Mouse (Mus musculus): Measurements from ENCODE around the gene Fam120c. TPM values are rescaled to one million over a fixed set of nuclear protein-coding genes. Genes with fewer than 3 reads are reported as not detected.
"Not testable (repeated sequence)": the region's sequence is repeated elsewhere in the genome, so short reads cannot be mapped to it uniquely, and the experiment has no call there.

Gene Fam120c
- polyA plus RNA-seq, 1 experiment from 2014 or later = 4.0 TPM

DNA sequence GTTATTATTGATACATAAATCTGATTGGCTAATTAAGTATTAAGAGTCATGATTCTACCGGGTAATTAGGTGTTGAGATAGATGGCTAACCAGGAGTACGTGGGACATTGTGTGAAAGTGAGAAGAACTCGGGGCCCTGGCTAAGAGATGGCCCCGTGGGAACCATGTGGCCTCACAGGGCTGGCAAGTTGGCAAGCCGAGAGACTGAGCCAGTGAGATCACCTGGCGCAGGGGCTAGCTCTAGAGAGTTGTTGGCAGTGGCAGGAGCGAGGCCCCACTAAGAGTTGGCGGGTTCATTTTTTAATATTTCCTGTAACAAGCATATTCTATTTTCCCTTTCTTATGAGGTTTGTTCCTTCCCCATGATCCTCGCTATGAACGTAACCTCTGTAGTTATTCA, 74.8 kb downstream of the Fam120c start:
- no peak overlapping the region for H3K27ac ChIP-seq (ENCODE audit: low read length)
- H3K36me3 ChIP-seq (ENCODE audit: insufficient read depth, low read length) = no peaks in the 10 kb centered on the region
- peaks cover 3% of the 10 kb centered on the region; the same call in 1 of the 2 replicates for H3K27me3 ChIP-seq (ENCODE audit: insufficient read depth, low read length)
- 89% methylated on average over 10 of the region's 10 CpGs for WGBS
- H3K4me3 ChIP-seq (ENCODE audit: low read length) = no peak overlapping the region
- H3K9me3 ChIP-seq (ENCODE audit: low read length) = no peaks in the 10 kb centered on the region
- no peak overlapping the region for H3K4me2 ChIP-seq (replicated peaks; ENCODE audit: low read depth, low read length)
- no peak overlapping the region for H3K9ac ChIP-seq (replicated peaks; ENCODE audit: low read length)
- ATAC-seq (ENCODE audit: low FRiP score, low TSS enrichment) = no peak
- no peaks in the 10 kb centered on the region for H3K4me1 ChIP-seq (ENCODE audit: insufficient read depth, low read length)

DNA sequence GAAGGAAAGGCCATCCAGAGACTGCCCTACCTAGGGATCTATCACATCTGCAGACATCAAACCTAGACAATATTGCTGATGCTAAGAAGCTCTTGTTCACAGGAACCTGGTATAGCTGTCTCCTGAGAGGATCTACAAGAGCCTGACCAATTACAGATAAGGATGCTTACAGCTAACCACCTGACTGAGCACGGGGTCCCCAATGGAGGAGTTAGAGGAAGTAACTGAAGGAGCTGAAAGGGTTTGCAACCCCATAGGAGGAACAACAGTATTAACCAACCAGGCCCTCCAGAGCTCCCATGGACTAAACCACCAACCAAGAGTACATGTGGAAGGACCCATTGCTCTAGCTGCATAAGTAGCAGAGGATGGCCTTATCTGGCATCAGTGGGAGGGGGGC, 76.8 kb downstream of the Fam120c start:
- H3K27ac ChIP-seq (ENCODE audit: low read length) = no peak overlapping the region
- no peak for ATAC-seq (ENCODE audit: low FRiP score, low TSS enrichment)
- no peaks in the 10 kb centered on the region for H3K9me3 ChIP-seq (ENCODE audit: low read length)
- peaks cover 8% of the 10 kb centered on the region; the same call in 1 of the 2 replicates for H3K27me3 ChIP-seq (ENCODE audit: insufficient read depth, low read length)
- no peaks in the 10 kb centered on the region for H3K4me1 ChIP-seq (ENCODE audit: insufficient read depth, low read length)
- no peak overlapping the region for H3K4me2 ChIP-seq (replicated peaks; ENCODE audit: low read depth, low read length)
- H3K36me3 ChIP-seq (ENCODE audit: insufficient read depth, low read length) = no peaks in the 10 kb centered on the region
- WGBS = 84% methylated on average over 1 of the region's 1 CpGs
- H3K9ac ChIP-seq (replicated peaks; ENCODE audit: low read length) = no peak overlapping the region
- H3K4me3 ChIP-seq (ENCODE audit: low read length) = no peak overlapping the region

GRCm38 (mm10) chrX:151443637-151444036, 99.7 kb downstream of the Fam120c start:
- no peak for ATAC-seq (ENCODE audit: low FRiP score, low TSS enrichment)
- H3K9me3 ChIP-seq (ENCODE audit: low read length) = no peaks in the 10 kb centered on the region
- H3K4me1 ChIP-seq (ENCODE audit: insufficient read depth, low read length) = no peaks in the 10 kb centered on the region
- H3K4me2 ChIP-seq (replicated peaks; ENCODE audit: low read depth, low read length) = no peak overlapping the region
- H3K4me3 ChIP-seq (ENCODE audit: low read length) = no peak overlapping the region
- H3K27ac ChIP-seq (ENCODE audit: low read length) = no peak overlapping the region
- H3K9ac ChIP-seq (replicated peaks; ENCODE audit: low read length) = no peak overlapping the region
- no peaks in the 10 kb centered on the region for H3K36me3 ChIP-seq (ENCODE audit: insufficient read depth, low read length)
- H3K27me3 ChIP-seq (ENCODE audit: insufficient read depth, low read length) = no peaks in the 10 kb centered on the region

- H3K4me3 ChIP-seq (ENCODE audit: low read length) = no peak overlapping the region
- no peaks in the 10 kb centered on the region for H3K27me3 ChIP-seq (ENCODE audit: insufficient read depth, low read length)
- H3K9ac ChIP-seq (replicated peaks; ENCODE audit: low read length) = no peak overlapping the region
- ATAC-seq (ENCODE audit: low FRiP score, low TSS enrichment) = no peak
- no peaks in the 10 kb centered on the region for H3K36me3 ChIP-seq (ENCODE audit: insufficient read depth, low read length)
- 89% methylated on average over 1 of the region's 1 CpGs for WGBS
- H3K4me2 ChIP-seq (replicated peaks; ENCODE audit: low read depth, low read length) = no peak overlapping the region
- H3K4me1 ChIP-seq (ENCODE audit: insufficient read depth, low read length) = no peaks in the 10 kb centered on the region
- H3K27ac ChIP-seq (ENCODE audit: low read length) = no peak overlapping the region
- H3K9me3 ChIP-seq (ENCODE audit: low read length) = no peaks in the 10 kb centered on the region
Measured at GRCm38 (mm10) chrX:151444189-151444588, 100.2 kb downstream of the Fam120c start.

DNA sequence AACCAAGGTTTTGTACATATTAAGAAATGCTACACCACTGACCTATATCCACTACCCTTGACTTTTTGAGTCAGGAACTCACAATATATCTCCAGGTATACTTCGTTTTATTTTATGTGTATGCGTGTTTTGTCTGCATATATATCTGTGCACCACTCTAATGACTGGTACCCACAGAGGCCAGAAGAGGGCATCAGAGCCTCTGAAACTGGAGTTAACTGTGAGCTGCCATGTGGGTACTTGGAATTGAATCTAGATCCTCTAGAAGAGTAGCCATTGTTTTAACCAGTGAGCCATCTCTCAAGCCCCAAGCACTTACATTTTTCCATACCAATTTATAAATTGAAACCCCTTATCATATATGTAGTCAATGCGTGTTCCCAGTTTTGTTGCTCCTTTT, 144.2 kb downstream of the Fam120c start:
- Histone ChIP-seq H3K4me1 (ENCODE audit: insufficient read depth, low read length) (no peaks in the 10 kb centered on the region), H3K4me2 (replicated peaks; ENCODE audit: low read depth, low read length) (no peak overlapping the region), H3K27me3 (ENCODE audit: insufficient read depth, low read length) (no peaks in the 10 kb centered on the region), H3K9me3 (ENCODE audit: low read length) (no peaks in the 10 kb centered on the region), H3K27ac (ENCODE audit: low read length) (no peak overlapping the region), H3K9ac (replicated peaks; ENCODE audit: low read length) (no peak overlapping the region), H3K4me3 (ENCODE audit: low read length) (no peak overlapping the region), H3K36me3 (ENCODE audit: insufficient read depth, low read length) (no peaks in the 10 kb centered on the region)
- WGBS = 81% methylated on average over 3 of the region's 3 CpGs
- no peak for ATAC-seq (ENCODE audit: low FRiP score, low TSS enrichment)

- not testable (repeated sequence) for H3K4me3 ChIP-seq (ENCODE audit: low read length); ATAC-seq (ENCODE audit: low FRiP score, low TSS enrichment)
Measured at GRCm38 (mm10) chrX:151493269-151493668, 149.3 kb downstream of the Fam120c start.

DNA sequence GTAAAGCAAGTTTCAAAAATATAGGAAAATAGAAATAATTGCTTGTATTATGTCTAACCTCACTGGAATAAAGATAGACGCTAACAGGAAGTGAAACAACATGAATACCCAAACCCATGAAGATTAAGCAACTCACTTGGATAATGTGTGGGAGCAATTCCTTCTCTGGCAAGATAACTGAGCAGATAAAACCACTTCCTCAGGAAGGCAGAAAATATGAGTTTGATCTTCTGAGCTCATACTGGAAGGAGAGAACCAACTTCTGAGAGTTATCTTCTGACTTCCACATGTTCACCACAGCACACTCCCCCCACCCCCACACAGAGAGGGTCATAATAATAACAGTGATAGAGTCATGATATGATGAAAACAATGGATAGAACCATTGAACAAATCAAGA, 152.6 kb downstream of the Fam120c start:
- H3K4me3 ChIP-seq (ENCODE audit: low read length) = no peak overlapping the region
- ATAC-seq (ENCODE audit: low FRiP score, low TSS enrichment) = no peak
- H3K4me2 ChIP-seq (replicated peaks; ENCODE audit: low read depth, low read length) = no peak overlapping the region
- H3K9me3 ChIP-seq (ENCODE audit: low read length) = no peaks in the 10 kb centered on the region
- H3K36me3 ChIP-seq (ENCODE audit: insufficient read depth, low read length) = no peaks in the 10 kb centered on the region
- H3K27me3 ChIP-seq (ENCODE audit: insufficient read depth, low read length) = no peaks in the 10 kb centered on the region
- WGBS = 84% methylated on average over 1 of the region's 1 CpGs
- H3K9ac ChIP-seq (replicated peaks; ENCODE audit: low read length) = no peak overlapping the region
- no peaks in the 10 kb centered on the region for H3K4me1 ChIP-seq (ENCODE audit: insufficient read depth, low read length)
- H3K27ac ChIP-seq (ENCODE audit: low read length) = no peak overlapping the region

More at GRCm38 (mm10) chrX:151493269-151493668, 149.3 kb downstream of the Fam120c start:
- H3K27ac ChIP-seq (ENCODE audit: low read length); H3K36me3 ChIP-seq (ENCODE audit: insufficient read depth, low read length); H3K27me3 ChIP-seq (ENCODE audit: insufficient read depth, low read length); H3K4me1 ChIP-seq (ENCODE audit: insufficient read depth, low read length); H3K4me2 ChIP-seq (replicated peaks; ENCODE audit: low read depth, low read length); H3K9ac ChIP-seq (replicated peaks; ENCODE audit: low read length); H3K9me3 ChIP-seq (ENCODE audit: low read length): not testable (repeated sequence)
- 94% methylated on average over 4 of the region's 4 CpGs for WGBS

DNA sequence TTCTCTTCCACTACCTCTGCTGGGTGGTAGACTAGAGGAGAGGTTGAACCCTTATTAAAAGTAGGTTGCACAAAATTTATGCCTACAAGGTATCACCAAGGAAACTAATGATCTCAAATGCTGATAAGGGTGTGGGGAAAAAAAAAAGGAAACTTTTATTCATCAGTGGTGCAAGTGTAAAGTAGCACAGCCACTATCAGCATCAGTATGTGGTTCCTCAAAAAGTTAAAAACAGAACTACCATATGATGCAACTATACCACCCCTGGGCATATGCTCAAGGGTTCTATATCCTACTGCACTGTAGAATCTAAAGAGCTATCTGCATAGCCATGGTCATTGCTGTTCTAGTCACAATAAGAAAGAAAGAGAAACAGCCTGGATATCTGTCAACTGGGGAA, 164.6 kb downstream of the Fam120c start:
- H3K4me2 ChIP-seq (replicated peaks; ENCODE audit: low read depth, low read length) = no peak overlapping the region
- no peaks in the 10 kb centered on the region for H3K4me1 ChIP-seq (ENCODE audit: insufficient read depth, low read length)
- no peaks in the 10 kb centered on the region for H3K9me3 ChIP-seq (ENCODE audit: low read length)
- H3K36me3 ChIP-seq (ENCODE audit: insufficient read depth, low read length) = no peaks in the 10 kb centered on the region
- peaks cover 3% of the 10 kb centered on the region; the same call in 1 of the 2 replicates for H3K27me3 ChIP-seq (ENCODE audit: insufficient read depth, low read length)
- no peak overlapping the region for H3K4me3 ChIP-seq (ENCODE audit: low read length)
- no peak overlapping the region for H3K9ac ChIP-seq (replicated peaks; ENCODE audit: low read length)
- no peak overlapping the region for H3K27ac ChIP-seq (ENCODE audit: low read length)
- no peak for ATAC-seq (ENCODE audit: low FRiP score, low TSS enrichment)

GRCm38 (mm10) chrX:151509906-151510305, 165.9 kb downstream of the Fam120c start:
- ATAC-seq (ENCODE audit: low FRiP score, low TSS enrichment) = no peak
- no peak overlapping the region for H3K9ac ChIP-seq (replicated peaks; ENCODE audit: low read length)
- H3K4me2 ChIP-seq (replicated peaks; ENCODE audit: low read depth, low read length) = no peak overlapping the region
- no peaks in the 10 kb centered on the region for H3K36me3 ChIP-seq (ENCODE audit: insufficient read depth, low read length)
- no peaks in the 10 kb centered on the region for H3K9me3 ChIP-seq (ENCODE audit: low read length)
- H3K4me1 ChIP-seq (ENCODE audit: insufficient read depth, low read length) = no peaks in the 10 kb centered on the region
- H3K4me3 ChIP-seq (ENCODE audit: low read length) = no peak overlapping the region
- no peak overlapping the region for H3K27ac ChIP-seq (ENCODE audit: low read length)
- 92% methylated on average over 1 of the region's 1 CpGs for WGBS
- peaks cover 3% of the 10 kb centered on the region; the same call in 1 of the 2 replicates for H3K27me3 ChIP-seq (ENCODE audit: insufficient read depth, low read length)

GRCm38 (mm10) chrX:151513066-151513465, 169.1 kb downstream of the Fam120c start:
- Histone ChIP-seq H3K4me1 (ENCODE audit: insufficient read depth, low read length) (no peaks in the 10 kb centered on the region), H3K9ac (replicated peaks; ENCODE audit: low read length) (no peak overlapping the region), H3K36me3 (ENCODE audit: insufficient read depth, low read length) (no peaks in the 10 kb centered on the region), H3K4me2 (replicated peaks; ENCODE audit: low read depth, low read length) (no peak overlapping the region), H3K9me3 (ENCODE audit: low read length) (no peaks in the 10 kb centered on the region), H3K27me3 (ENCODE audit: insufficient read depth, low read length) (peaks cover 5% of the 10 kb centered on the region; the same call in 1 of the 2 replicates), H3K27ac (ENCODE audit: low read length) (no peak overlapping the region), H3K4me3 (ENCODE audit: low read length) (no peak overlapping the region)
- WGBS = 86% methylated on average over 3 of the region's 3 CpGs
- no peak for ATAC-seq (ENCODE audit: low FRiP score, low TSS enrichment)
